Mouse (Mus musculus) liver, postnatal 0 days (tissue): ENCODE data around the gene Lalba. TPM values are rescaled to one million over a fixed set of nuclear protein-coding genes. Genes with fewer than 3 reads are reported as not detected.
"Not testable (repeated sequence)": the region's sequence is repeated elsewhere in the genome, so short reads cannot be mapped to it uniquely, and the experiment has no call there.

ENCODE experiments used
- ATAC-seq: fragments of 200-750 bp; cut with Nextera tagmentation; 2 replicates; pipeline ENCODE4 v1.8.0; 2017; ENCODE audit warnings: mild to moderate bottlenecking, moderate library complexity
- DNase-seq: peaks from one replicate; pipeline ENCODE4 v3.0.0-alpha.2; 2016
- H3K27ac ChIP-seq: fragments of 300-500 bp; sonication (generic); 2 replicates; pipeline ENCODE4 v1.5.1; 2014; ENCODE audit warnings: antibody characterized with exemption, moderate library complexity, mild to moderate bottlenecking, low read depth
- H3K27me3 ChIP-seq: fragments of 300-500 bp; sonication (generic); 2 replicates; pipeline ENCODE4 v1.6.1; 2014; ENCODE audit warnings: low read length, control low read depth, mixed read lengths; ENCODE audit not compliant: insufficient read depth
- H3K36me3 ChIP-seq: fragments of 300-500 bp; sonication (generic); replicated peaks from 2 replicates; pipeline ENCODE4 v1.6.1; 2014; ENCODE audit warnings: mild to moderate bottlenecking, control low read depth, low read length, moderate library complexity, mixed read lengths; ENCODE audit not compliant: insufficient read depth
- H3K4me1 ChIP-seq: fragments of 300-500 bp; sonication (generic); 2 replicates; pipeline ENCODE4 v1.6.1; 2014; ENCODE audit warnings: antibody characterized with exemption, mild to moderate bottlenecking, control low read depth; ENCODE audit not compliant: insufficient read depth
- H3K4me2 ChIP-seq: fragments of 300-500 bp; sonication (generic); 2 replicates; pipeline ENCODE4 v1.6.1; 2014; ENCODE audit warnings: low read depth, mild to moderate bottlenecking, low read length, moderate library complexity, mixed read lengths
- H3K4me3 ChIP-seq: fragments of 300-500 bp; sonication (generic); 2 replicates; pipeline ENCODE4 v1.5.1; 2014; ENCODE audit warnings: low read depth, low read length
- H3K9ac ChIP-seq: fragments of 300-500 bp; sonication (generic); replicated peaks from 2 replicates; pipeline ENCODE4 v1.6.1; 2014; ENCODE audit warnings: mild to moderate bottlenecking, moderate library complexity
- H3K9me3 ChIP-seq: fragments of 300-500 bp; sonication (generic); 2 replicates; pipeline ENCODE4 v1.6.1; 2016; ENCODE audit warnings: mild to moderate bottlenecking, control low read depth, low read length, mixed read lengths
- CTCF ChIP-seq: sonication (generic); IDR thresholded peaks from 2 replicates; pipeline ENCODE4 v1.5.1; 2016; ENCODE audit warnings: antibody characterized with exemption, low read depth
- EP300 ChIP-seq: IDR thresholded peaks from 2 replicates; pipeline ENCODE4 v1.6.1; 2016; ENCODE audit warnings: antibody characterized with exemption, low read depth, mild to moderate bottlenecking
- WGBS: fragments of 180-500 bp; shearing (Covaris S2); extraction: QIAGEN DNeasy Blood & Tissue Kit; methylation state at CpG from one replicate; pipeline ENCODE4 v1.1.7; 2014; ENCODE audit not compliant: insufficient replicate concordance; 5-methylcytosine and 5-hydroxymethylcytosine counted together
- microRNA-seq: library from miRNA; unstranded; fragments of <30 nt; microRNA quantifications from one replicate; pipeline ENCODE4, GENCODE M21; 2016
- polyA plus RNA-seq: library from polyadenylated mRNA; unstranded; fragments of >200 nt; fragmentation: Nextera tagmentation; extraction: Ambion mirVana; gene quantifications from 2 replicates; pipeline ENCODE4 v1.2.1, GENCODE M21; 2015

The Lalba gene
- polyA plus RNA-seq, 1 experiment from 2014 or later, result not detected

- H3K9ac ChIP-seq, result no peak overlapping the region
- WGBS, result 47% methylated on average over 4 of the region's 4 CpGs
- H3K4me1 ChIP-seq, result no peaks in the 10 kb centered on the region
- no peaks in the 10 kb centered on the region for H3K36me3 ChIP-seq
- TF ChIP-seq EP300 (no peak), CTCF (no peak)
- no peak overlapping the region for H3K4me3 ChIP-seq
- ATAC-seq (no peak), DNase-seq (no peak)
- no peaks in the 10 kb centered on the region for H3K9me3 ChIP-seq
- H3K4me2 ChIP-seq, result no peak overlapping the region
- H3K27me3 ChIP-seq, result no peaks in the 10 kb centered on the region
- H3K27ac ChIP-seq, result no peak overlapping the region
Measured at GRCm38 (mm10) chr15:98448521-98448920, 34.0 kb downstream of the Lalba start.

DNA sequence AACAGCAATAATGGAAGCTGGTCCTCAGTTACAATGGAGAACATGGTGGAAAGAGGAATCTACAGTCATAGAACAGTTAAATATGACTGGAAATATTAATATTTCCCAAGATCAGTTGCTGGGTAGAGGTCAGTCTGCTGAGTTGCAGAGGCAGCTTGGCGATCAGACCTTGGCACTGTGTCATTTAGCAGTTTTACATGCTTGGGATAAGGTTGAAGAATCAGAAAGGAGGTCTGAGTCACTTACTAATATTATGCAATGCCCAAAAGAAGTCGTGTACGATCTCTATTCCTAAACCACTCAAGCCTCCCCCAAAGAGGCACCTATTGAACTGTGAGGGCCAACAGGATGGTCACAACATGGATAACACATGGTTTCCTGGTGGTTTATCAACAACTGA lies 38.0 kb downstream of the Lalba start:
- Histone ChIP-seq H3K36me3 (no peaks in the 10 kb centered on the region), H3K4me3 (no peak overlapping the region), H3K4me1 (no peaks in the 10 kb centered on the region), H3K27me3 (no peaks in the 10 kb centered on the region), H3K9me3 (no peaks in the 10 kb centered on the region), H3K27ac (no peak overlapping the region), H3K9ac (no peak overlapping the region), H3K4me2 (no peak overlapping the region)
- TF ChIP-seq CTCF, result no peak
- TF ChIP-seq EP300, result no peak
- ATAC-seq, result no peak
- no peak for DNase-seq
- 74% methylated on average over 3 of the region's 3 CpGs for WGBS

DNA sequence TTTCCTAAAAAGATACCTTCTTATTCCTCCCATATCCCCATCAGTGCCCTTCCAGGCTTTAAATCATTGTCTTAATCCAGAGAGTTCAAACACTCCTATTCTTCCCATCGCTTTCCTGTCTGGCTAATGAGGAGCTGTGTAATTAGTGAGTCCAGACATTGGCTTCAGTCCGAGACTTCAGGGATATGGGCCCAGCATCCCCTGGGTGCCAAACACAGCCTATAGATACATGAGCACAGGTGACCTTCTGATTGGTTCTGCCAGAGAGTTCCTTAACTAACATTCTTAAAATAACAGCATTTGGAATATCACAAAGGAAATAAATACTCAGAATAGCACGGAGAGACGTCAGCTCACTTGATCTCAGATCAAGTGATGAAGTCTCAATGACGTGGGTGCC lies 51.6 kb downstream of the Lalba start, which contains the start of gene Olfr282:
Olfr282 (plus strand) TSS at position 301 of the 400 bp plus-strand sequence.
- H3K9ac ChIP-seq, H3K36me3 ChIP-seq, DNase-seq: not testable (repeated sequence)

More for the DNA sequence above, 51.6 kb downstream of the Lalba start, which contains the start of gene Olfr282:
- not testable (repeated sequence) for H3K4me1 ChIP-seq, H3K27ac ChIP-seq, H3K27me3 ChIP-seq, ATAC-seq, H3K4me3 ChIP-seq, H3K4me2 ChIP-seq, H3K9me3 ChIP-seq
- WGBS, result 73% methylated on average over 5 of the region's 5 CpGs

Small RNA genes lying within 50 kb of the gene (microRNA-seq; reads per million reads assigned to microRNA genes)
- 1.2 reads per million for gene Mir1291

Other genes with a start within 250 kb of the Lalba start
- not detected in 2 replicates for gene Olfr286, start 248.3 kb downstream of the Lalba start, polyA plus RNA-seq
- gene H1fnt, start 225.4 kb downstream of the Lalba start, polyA plus RNA-seq, result not detected in 2 replicates
- 0.06 and 0.08 TPM in 2 replicates for gene Zfp641, start 186.6 kb downstream of the Lalba start, polyA plus RNA-seq
- not detected in 2 replicates for gene Olfr285, start 165.4 kb downstream of the Lalba start, polyA plus RNA-seq
- not detected in 2 replicates for gene Olfr284, start 141.7 kb downstream of the Lalba start, polyA plus RNA-seq
- not detected in 2 replicates for gene Olfr283, start 101.8 kb downstream of the Lalba start, polyA plus RNA-seq
- not detected in 2 replicates for gene Olfr282, start 51.5 kb downstream of the Lalba start, polyA plus RNA-seq
- not detected in 2 replicates for gene Olfr281, start 30.1 kb downstream of the Lalba start, polyA plus RNA-seq
- not detected in 2 replicates for gene OR5BS1P, start 12.8 kb downstream of the Lalba start, polyA plus RNA-seq
- not detected in 2 replicates for gene Olfr279, start 9.7 kb upstream of the Lalba start, polyA plus RNA-seq
- 26.6 and 28.2 TPM in 2 replicates for gene Kansl2, start 51.5 kb upstream of the Lalba start, polyA plus RNA-seq
- gene Ccnt1, start 88.2 kb upstream of the Lalba start, polyA plus RNA-seq, result 14.9 and 17.0 TPM in 2 replicates
- gene 4930415O20Rik, start 88.3 kb upstream of the Lalba start, polyA plus RNA-seq, result not detected in 2 replicates
- 5.3 and 7.7 TPM in 2 replicates for gene Adcy6, start 127.4 kb upstream of the Lalba start, polyA plus RNA-seq
- 0.38 and 0.58 TPM in 2 replicates for gene Cacnb3, start 148.1 kb upstream of the Lalba start, polyA plus RNA-seq
- gene Ddx23, start 180.2 kb upstream of the Lalba start, polyA plus RNA-seq, result 4.7 and 9.2 TPM in 2 replicates
- 0.94 and 1.2 TPM in 2 replicates for gene Rnd1, start 194.7 kb upstream of the Lalba start, polyA plus RNA-seq
- not detected in 2 replicates for gene Ccdc65, start 225.5 kb upstream of the Lalba start, polyA plus RNA-seq
- gene Fkbp11, start 245.5 kb upstream of the Lalba start, polyA plus RNA-seq, result 58.5 and 62.4 TPM in 2 replicates